Mouse (Mus musculus) gonadal fat pad, adult 2 months (tissue): ENCODE measurements around the gene Plcxd3. TPM values are rescaled to one million over a fixed set of nuclear protein-coding genes. Genes with fewer than 3 reads are reported as not detected.
"Not testable (repeated sequence)": the region's sequence is repeated elsewhere in the genome, so short reads cannot be mapped to it uniquely, and the experiment has no call there.

ENCODE experiments used
- DNase-seq: peaks from one replicate; pipeline ENCODE4 v3.0.0-alpha.2; 2012; ENCODE audit warnings: low read depth
- polyA plus RNA-seq: library from polyadenylated mRNA; depleted of rRNA; stranded (reverse); fragments of >200 nt; gene quantifications from 2 replicates; pipeline ENCODE4 v1.2.3, GENCODE M21; 2012

The Plcxd3 gene
- polyA plus RNA-seq, 1 experiment: 0.49 TPM

DNA sequence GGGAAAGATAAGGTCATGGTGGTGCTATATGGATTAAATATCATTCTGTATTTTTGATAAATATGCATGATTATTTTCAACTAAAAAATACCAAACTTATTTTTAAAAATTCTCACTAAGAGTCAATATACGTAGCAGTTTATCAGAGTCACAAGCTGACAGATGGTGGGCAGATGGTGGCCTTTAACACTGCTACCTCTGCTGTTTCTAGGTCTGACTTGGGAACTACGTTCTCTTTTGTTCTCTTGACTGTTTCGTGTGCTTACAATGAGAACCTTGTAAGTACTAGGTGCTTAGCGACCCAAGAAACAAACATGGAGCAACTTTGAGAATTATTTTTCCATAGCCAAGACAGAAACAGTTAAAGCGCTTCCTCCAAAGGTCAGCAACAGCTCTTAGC lies 183.8 kb downstream of the Plcxd3 start:
- DNase-seq: no peak

DNA sequence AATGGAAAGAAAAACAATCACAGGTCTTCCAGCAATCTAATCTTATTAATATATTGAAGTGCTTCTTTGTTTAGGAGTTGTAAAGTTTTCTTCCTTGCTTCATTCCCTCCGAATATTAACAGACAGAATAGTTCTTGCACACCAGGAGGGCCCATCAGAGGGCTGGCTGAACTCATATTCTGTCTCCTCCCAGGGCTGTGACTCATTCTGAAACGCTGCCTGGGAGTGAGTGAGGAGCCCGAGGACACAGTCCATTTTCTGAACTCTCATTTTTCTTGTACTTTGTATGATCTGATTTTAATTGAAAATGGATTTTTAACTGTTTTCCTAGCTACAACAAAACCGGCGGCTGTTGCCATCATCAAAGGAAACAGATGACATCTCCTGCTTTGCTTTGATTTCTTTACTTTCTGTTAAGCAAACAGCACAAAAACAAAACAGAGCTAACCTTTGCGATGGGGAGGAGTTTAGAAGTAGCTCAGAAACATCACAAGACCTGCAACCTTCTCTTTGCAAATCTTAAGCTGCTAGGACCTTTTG lies 186.2 kb downstream of the Plcxd3 start:
- no peak for DNase-seq

- DNase-seq: not testable (repeated sequence)
Observed at GRCm38 (mm10) chr15:4595521-4595920, 220.2 kb downstream of the Plcxd3 start.

DNA sequence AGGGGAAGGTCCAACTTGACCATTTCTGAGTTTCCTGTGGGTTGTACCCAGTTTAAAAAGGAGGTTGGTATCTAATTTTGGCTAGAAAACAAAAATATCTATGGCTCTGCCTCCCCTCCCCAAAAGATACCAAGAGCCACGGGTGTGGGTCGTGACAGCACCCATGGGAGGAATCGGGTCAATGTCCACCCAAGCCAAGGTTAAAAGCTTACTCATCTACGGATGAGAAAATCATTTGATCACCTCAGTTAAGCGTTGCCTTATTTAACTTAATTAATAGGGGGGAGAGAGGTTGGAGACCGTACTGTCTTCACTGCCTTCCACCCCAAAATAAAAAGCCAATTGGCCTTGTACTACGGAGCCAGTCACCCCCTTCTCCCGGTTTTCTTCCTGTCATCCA lies 223.4 kb downstream of the Plcxd3 start:
- DNase-seq: not testable (repeated sequence)

GRCm38 (mm10) chr15:4599331-4599730 lies 224.0 kb downstream of the Plcxd3 start:
- DNase-seq: not testable (repeated sequence)

- DNase-seq: no peak
Observed at GRCm38 (mm10) chr15:4605630-4606029, 230.3 kb downstream of the Plcxd3 start.
